Mouse (Mus musculus): Measurements from ENCODE around the gene Pum1. TPM values are rescaled to one million over a fixed set of nuclear protein-coding genes. Genes with fewer than 3 reads are reported as not detected.

Pum1 gene
- polyA plus RNA-seq, 1 experiment, result 56.5 TPM

DNA sequence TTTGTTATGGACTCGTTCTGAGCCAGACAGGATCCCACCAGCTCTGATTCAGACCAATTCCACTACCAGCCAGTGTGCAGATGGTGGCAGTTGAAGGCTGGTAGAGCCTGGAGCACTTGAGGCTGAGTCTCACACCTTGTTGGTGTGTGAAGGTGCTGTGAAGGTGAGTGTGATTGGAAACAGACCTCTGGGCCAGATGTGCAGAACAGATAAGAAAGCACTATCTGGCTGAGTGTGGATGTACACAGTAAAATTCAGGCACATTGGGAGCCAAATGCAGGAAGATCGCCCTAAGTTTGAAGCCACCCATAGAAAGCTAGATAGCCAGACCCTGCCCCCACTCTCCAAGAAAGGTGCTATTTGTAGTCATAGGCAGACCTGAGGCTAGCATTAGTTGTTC lies 103.3 kb downstream of the Pum1 start:
- no peak overlapping the region for H3K4me3 ChIP-seq (ENCODE audit: control insufficient read depth, low read depth, low read length)
- H3K27ac ChIP-seq (ENCODE audit: control insufficient read depth, insufficient read depth, low read depth, low read length), result no peak overlapping the region
- no peak for TF ChIP-seq CTCF (IDR thresholded peaks at IDR 0.05; ENCODE audit: control insufficient read depth, insufficient read depth, insufficient replicate concordance, low read depth, low read length)
- no peak for TF ChIP-seq POLR2A (IDR thresholded peaks at IDR 0.05; ENCODE audit: control insufficient read depth, low read depth, low read length)
- H3K27me3 ChIP-seq (ENCODE audit: control insufficient read depth, insufficient read depth, low read length), result no peaks in the 10 kb centered on the region
- no peaks in the 10 kb centered on the region; the same call in 1 of the 2 replicates for H3K4me1 ChIP-seq (ENCODE audit: control insufficient read depth, insufficient read depth, low read length)
- peaks cover 3% of the 10 kb centered on the region for H3K36me3 ChIP-seq (ENCODE audit: control insufficient read depth, insufficient read depth, low read length)

- Histone ChIP-seq H3K27me3 (ENCODE audit: control insufficient read depth, insufficient read depth, low read length) (no peaks in the 10 kb centered on the region), H3K4me3 (ENCODE audit: control insufficient read depth, low read depth, low read length) (no peak overlapping the region), H3K36me3 (ENCODE audit: control insufficient read depth, insufficient read depth, low read length) (peaks cover 4% of the 10 kb centered on the region), H3K4me1 (ENCODE audit: control insufficient read depth, insufficient read depth, low read length) (no peaks in the 10 kb centered on the region; the same call in 1 of the 2 replicates), H3K27ac (ENCODE audit: control insufficient read depth, insufficient read depth, low read depth, low read length) (no peak overlapping the region)
- TF ChIP-seq CTCF (IDR thresholded peaks at IDR 0.05; ENCODE audit: control insufficient read depth, insufficient read depth, insufficient replicate concordance, low read depth, low read length), result no peak
- no peak for TF ChIP-seq POLR2A (IDR thresholded peaks at IDR 0.05; ENCODE audit: control insufficient read depth, low read depth, low read length)
Observed at GRCm38 (mm10) chr4:130766926-130767325, 103.8 kb downstream of the Pum1 start.

DNA sequence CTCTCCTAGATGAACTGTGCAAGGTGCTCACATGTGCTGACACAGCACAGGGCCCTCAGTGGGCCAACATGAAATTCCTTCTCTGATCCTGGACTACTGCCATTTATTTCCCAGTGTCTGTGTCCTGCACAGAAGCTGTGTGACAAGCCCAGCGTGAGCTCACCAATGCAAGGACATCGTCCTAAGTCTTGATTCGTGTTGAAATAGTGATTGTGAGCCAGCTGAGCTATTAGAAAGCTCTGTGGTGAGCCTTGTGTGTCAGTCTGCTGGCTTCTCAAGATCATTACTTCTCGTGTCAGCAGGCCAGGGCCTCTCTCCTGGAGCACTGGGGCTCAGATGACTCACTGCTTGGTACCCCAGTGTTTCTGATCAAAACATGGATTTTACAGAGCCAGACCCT lies 110.8 kb downstream of the Pum1 start:
- no peaks in the 10 kb centered on the region for H3K27me3 ChIP-seq (ENCODE audit: control insufficient read depth, insufficient read depth, low read length)
- no peak overlapping the region for H3K4me3 ChIP-seq (ENCODE audit: control insufficient read depth, low read depth, low read length)
- TF ChIP-seq CTCF (IDR thresholded peaks at IDR 0.05; ENCODE audit: control insufficient read depth, insufficient read depth, insufficient replicate concordance, low read depth, low read length), result no peak
- TF ChIP-seq POLR2A (IDR thresholded peaks at IDR 0.05; ENCODE audit: control insufficient read depth, low read depth, low read length), result no peak
- no peak overlapping the region for H3K27ac ChIP-seq (ENCODE audit: control insufficient read depth, insufficient read depth, low read depth, low read length)
- H3K36me3 ChIP-seq (ENCODE audit: control insufficient read depth, insufficient read depth, low read length), result peaks cover 3% of the 10 kb centered on the region; the same call in 1 of the 2 replicates
- H3K4me1 ChIP-seq (ENCODE audit: control insufficient read depth, insufficient read depth, low read length), result no peaks in the 10 kb centered on the region

- no peaks in the 10 kb centered on the region for H3K27me3 ChIP-seq (ENCODE audit: control insufficient read depth, insufficient read depth, low read length)
- peaks cover 4% of the 10 kb centered on the region; the same call in 1 of the 2 replicates for H3K36me3 ChIP-seq (ENCODE audit: control insufficient read depth, insufficient read depth, low read length)
- no peaks in the 10 kb centered on the region for H3K4me1 ChIP-seq (ENCODE audit: control insufficient read depth, insufficient read depth, low read length)
- no peak overlapping the region for H3K27ac ChIP-seq (ENCODE audit: control insufficient read depth, insufficient read depth, low read depth, low read length)
- TF ChIP-seq CTCF (IDR thresholded peaks at IDR 0.05; ENCODE audit: control insufficient read depth, insufficient read depth, insufficient replicate concordance, low read depth, low read length) (no peak), POLR2A (IDR thresholded peaks at IDR 0.05; ENCODE audit: control insufficient read depth, low read depth, low read length) (no peak)
- H3K4me3 ChIP-seq (ENCODE audit: control insufficient read depth, low read depth, low read length), result no peak overlapping the region
Observed at GRCm38 (mm10) chr4:130774822-130775221, 111.7 kb downstream of the Pum1 start.

GRCm38 (mm10) chr4:130777647-130778046 lies 114.5 kb downstream of the Pum1 start:
- TF ChIP-seq CTCF (IDR thresholded peaks at IDR 0.05; ENCODE audit: control insufficient read depth, insufficient read depth, insufficient replicate concordance, low read depth, low read length) (no peak), POLR2A (IDR thresholded peaks at IDR 0.05; ENCODE audit: control insufficient read depth, low read depth, low read length) (no peak)
- no peaks in the 10 kb centered on the region for H3K27me3 ChIP-seq (ENCODE audit: control insufficient read depth, insufficient read depth, low read length)
- no peak overlapping the region for H3K27ac ChIP-seq (ENCODE audit: control insufficient read depth, insufficient read depth, low read depth, low read length)
- peaks cover 3% of the 10 kb centered on the region; the same call in 1 of the 2 replicates for H3K36me3 ChIP-seq (ENCODE audit: control insufficient read depth, insufficient read depth, low read length)
- no peak overlapping the region for H3K4me3 ChIP-seq (ENCODE audit: control insufficient read depth, low read depth, low read length)
- no peaks in the 10 kb centered on the region for H3K4me1 ChIP-seq (ENCODE audit: control insufficient read depth, insufficient read depth, low read length)

GRCm38 (mm10) chr4:130779037-130779436 lies 115.9 kb downstream of the Pum1 start:
- Histone ChIP-seq H3K36me3 (ENCODE audit: control insufficient read depth, insufficient read depth, low read length) (0 out of 2 replicates have a peak, but pooled peaks cover 2% of the 10 kb centered on the region), H3K27me3 (ENCODE audit: control insufficient read depth, insufficient read depth, low read length) (no peaks in the 10 kb centered on the region), H3K27ac (ENCODE audit: control insufficient read depth, insufficient read depth, low read depth, low read length) (no peak overlapping the region), H3K4me1 (ENCODE audit: control insufficient read depth, insufficient read depth, low read length) (no peaks in the 10 kb centered on the region), H3K4me3 (ENCODE audit: control insufficient read depth, low read depth, low read length) (no peak overlapping the region)
- no peak for TF ChIP-seq CTCF (IDR thresholded peaks at IDR 0.05; ENCODE audit: control insufficient read depth, insufficient read depth, insufficient replicate concordance, low read depth, low read length)
- no peak for TF ChIP-seq POLR2A (IDR thresholded peaks at IDR 0.05; ENCODE audit: control insufficient read depth, low read depth, low read length)

DNA sequence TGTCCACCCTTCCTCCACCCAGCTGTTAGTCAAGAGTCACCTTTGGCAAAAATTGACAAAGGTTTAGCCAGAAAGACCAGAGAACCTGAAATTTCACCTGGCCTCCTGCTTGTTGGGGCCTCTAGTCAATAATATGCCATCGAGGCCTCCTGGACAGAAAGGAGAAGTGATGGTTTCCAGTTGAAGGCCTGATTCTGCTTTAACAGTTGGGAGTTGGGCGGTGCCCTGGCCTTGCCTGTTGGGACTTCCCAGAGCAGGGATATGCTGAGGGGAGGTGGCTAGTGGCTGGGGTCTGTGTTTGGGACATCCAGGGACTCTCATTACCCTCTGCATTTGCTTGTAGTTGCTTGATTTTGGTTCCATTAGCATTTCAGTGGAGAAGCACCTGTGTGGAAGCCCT lies 119.4 kb downstream of the Pum1 start:
- Histone ChIP-seq H3K27me3 (ENCODE audit: control insufficient read depth, insufficient read depth, low read length) (no peaks in the 10 kb centered on the region), H3K27ac (ENCODE audit: control insufficient read depth, insufficient read depth, low read depth, low read length) (no peak overlapping the region), H3K4me1 (ENCODE audit: control insufficient read depth, insufficient read depth, low read length) (no peaks in the 10 kb centered on the region), H3K36me3 (ENCODE audit: control insufficient read depth, insufficient read depth, low read length) (0 out of 2 replicates have a peak, but pooled peaks cover 2% of the 10 kb centered on the region), H3K4me3 (ENCODE audit: control insufficient read depth, low read depth, low read length) (no peak overlapping the region)
- no peak for TF ChIP-seq POLR2A (IDR thresholded peaks at IDR 0.05; ENCODE audit: control insufficient read depth, low read depth, low read length)
- no peak for TF ChIP-seq CTCF (IDR thresholded peaks at IDR 0.05; ENCODE audit: control insufficient read depth, insufficient read depth, insufficient replicate concordance, low read depth, low read length)

GRCm38 (mm10) chr4:130784755-130785154 lies 121.6 kb downstream of the Pum1 start:
- no peak overlapping the region for H3K27ac ChIP-seq (ENCODE audit: control insufficient read depth, insufficient read depth, low read depth, low read length)
- H3K4me3 ChIP-seq (ENCODE audit: control insufficient read depth, low read depth, low read length), result no peak overlapping the region
- TF ChIP-seq CTCF (IDR thresholded peaks at IDR 0.05; ENCODE audit: control insufficient read depth, insufficient read depth, insufficient replicate concordance, low read depth, low read length), result peak; percentile 25; the same call in 1 of the 2 replicates
- TF ChIP-seq POLR2A (IDR thresholded peaks at IDR 0.05; ENCODE audit: control insufficient read depth, low read depth, low read length), result no peak
- 0 out of 2 replicates have a peak, but pooled peaks cover under 1% of the 10 kb centered on the region for H3K36me3 ChIP-seq (ENCODE audit: control insufficient read depth, insufficient read depth, low read length)
- no peaks in the 10 kb centered on the region for H3K27me3 ChIP-seq (ENCODE audit: control insufficient read depth, insufficient read depth, low read length)
- H3K4me1 ChIP-seq (ENCODE audit: control insufficient read depth, insufficient read depth, low read length), result no peaks in the 10 kb centered on the region
